Mouse (Mus musculus): Measurements from ENCODE around the gene Ptpro.

The Ptpro gene

GRCm38 (mm10) chr6:137252194-137252886 is at the start of gene Ptpro:
Ptpro (plus strand) TSS chr6:137252319.
- no peak for DNase-seq (ENCODE audit: low read depth, low spot score)

- no peak for DNase-seq (ENCODE audit: low read depth, low spot score)
Measured at GRCm38 (mm10) chr6:137202661-137203060, 49.5 kb upstream of the Ptpro start.

GRCm38 (mm10) chr6:137205662-137206400 is 46.3 kb upstream of the Ptpro start:
- peak; percentile 31 for DNase-seq (ENCODE audit: low read depth, low spot score)

GRCm38 (mm10) chr6:137207126-137207525 is 45.0 kb upstream of the Ptpro start:
- no peak for DNase-seq (ENCODE audit: low read depth, low spot score)

- no peak for DNase-seq (ENCODE audit: low read depth, low spot score)
Measured at GRCm38 (mm10) chr6:137209992-137210391, 42.1 kb upstream of the Ptpro start.

GRCm38 (mm10) chr6:137210991-137211390 is 41.1 kb upstream of the Ptpro start:
- no peak for DNase-seq (ENCODE audit: low read depth, low spot score)

GRCm38 (mm10) chr6:137211441-137211840 is 40.7 kb upstream of the Ptpro start:
- no peak for DNase-seq (ENCODE audit: low read depth, low spot score)

- DNase-seq (ENCODE audit: low read depth, low spot score) = no peak
Measured at GRCm38 (mm10) chr6:137217841-137218463, 34.2 kb upstream of the Ptpro start.

GRCm38 (mm10) chr6:137252887-137253242 is 746 bp downstream of the Ptpro start:
- DNase-seq (ENCODE audit: low read depth, low spot score) = no peak

- no peak for DNase-seq (ENCODE audit: low read depth, low spot score)
Measured at GRCm38 (mm10) chr6:137253415-137253814, 1.3 kb downstream of the Ptpro start.

GRCm38 (mm10) chr6:137261033-137261432 is 8.9 kb downstream of the Ptpro start:
- DNase-seq (ENCODE audit: low read depth, low spot score) = no peak

- DNase-seq (ENCODE audit: low read depth, low spot score) = no peak
Measured at GRCm38 (mm10) chr6:137262087-137262486, 10.0 kb downstream of the Ptpro start.

GRCm38 (mm10) chr6:137268019-137268418 is 15.9 kb downstream of the Ptpro start:
- DNase-seq (ENCODE audit: low read depth, low spot score) = no peak

- DNase-seq (ENCODE audit: low read depth, low spot score) = no peak
Measured at GRCm38 (mm10) chr6:137268592-137268991, 16.5 kb downstream of the Ptpro start.

GRCm38 (mm10) chr6:137272513-137272912 is 20.4 kb downstream of the Ptpro start:
- DNase-seq (ENCODE audit: low read depth, low spot score) = no peak

GRCm38 (mm10) chr6:137277587-137277994 is 25.5 kb downstream of the Ptpro start:
- DNase-seq (ENCODE audit: low read depth, low spot score) = no peak

- DNase-seq (ENCODE audit: low read depth, low spot score) = no peak
Measured at GRCm38 (mm10) chr6:137279576-137279975, 27.5 kb downstream of the Ptpro start.

- no peak for DNase-seq (ENCODE audit: low read depth, low spot score)
Measured at GRCm38 (mm10) chr6:137281541-137282049, 29.5 kb downstream of the Ptpro start.

- DNase-seq (ENCODE audit: low read depth, low spot score) = no peak
Measured at GRCm38 (mm10) chr6:137282050-137282449, 29.9 kb downstream of the Ptpro start.

- DNase-seq (ENCODE audit: low read depth, low spot score) = no peak
Measured at GRCm38 (mm10) chr6:137286376-137286775, 34.3 kb downstream of the Ptpro start.

- no peak for DNase-seq (ENCODE audit: low read depth, low spot score)
Measured at GRCm38 (mm10) chr6:137287788-137288187, 35.7 kb downstream of the Ptpro start.

GRCm38 (mm10) chr6:137288264-137288663 is 36.1 kb downstream of the Ptpro start:
- no peak for DNase-seq (ENCODE audit: low read depth, low spot score)
